Mouse (Mus musculus): ENCODE measurements around the gene Nfia. TPM values are rescaled to one million over a fixed set of nuclear protein-coding genes. Genes with fewer than 3 reads are reported as not detected.

Nfia gene
- total and polyA plus RNA-seq, 3 experiments: 0.96 to 25.1 (median 1.3) TPM

GRCm38 (mm10) chr4:98056396-98057020 lies 284.0 kb downstream of the Nfia start:
- Histone ChIP-seq H3K36me3 (replicated peaks) (peaks cover 15% of the 10 kb centered on the region), H3K27me3 (ENCODE audit: insufficient read depth, low read length) (no peaks in the 10 kb centered on the region), H3K4me1 (ENCODE audit: insufficient read depth, low read depth, low read length) (no peaks in the 10 kb centered on the region), H3K4me3 (ENCODE audit: low read depth, low read length) (no peak overlapping the region), H3K9me3 (replicated peaks) (peaks cover 7% of the 10 kb centered on the region)
- TF ChIP-seq TAL1 (conservative IDR thresholded peaks at IDR 0.05; ENCODE audit: low read depth, low read length) (no peak), GATA1 (IDR thresholded peaks at IDR 0.05; ENCODE audit: borderline replicate concordance, low read length) (no peak), CTCF (IDR thresholded peaks at IDR 0.05; ENCODE audit: low read depth, low read length) (no peak), POLR2AphosphoS5 (IDR thresholded peaks at IDR 0.05; ENCODE audit: insufficient replicate concordance, low read depth, low read length) (no peak), GATA2 (IDR thresholded peaks at IDR 0.05; ENCODE audit: borderline replicate concordance, low read depth, low read length) (no peak)
- ATAC-seq (ENCODE audit: extremely low read depth, insufficient number of reproducible peaks, low FRiP score, poor library complexity, severe bottlenecking) (no peak), DNase-seq (ENCODE audit: low spot score) (no peak)

GRCm38 (mm10) chr4:98057246-98057645 lies 284.7 kb downstream of the Nfia start:
- no peak for ATAC-seq (ENCODE audit: extremely low read depth, insufficient number of reproducible peaks, low FRiP score, poor library complexity, severe bottlenecking)

GRCm38 (mm10) chr4:98057721-98058120 lies 285.2 kb downstream of the Nfia start:
- no peak for TF ChIP-seq GATA2 (IDR thresholded peaks at IDR 0.05; ENCODE audit: borderline replicate concordance, low read depth, low read length)
- TF ChIP-seq CTCF (IDR thresholded peaks at IDR 0.05; ENCODE audit: low read depth, low read length): no peak
- TF ChIP-seq GATA1 (IDR thresholded peaks at IDR 0.05; ENCODE audit: borderline replicate concordance, low read length): no peak
- no peak for TF ChIP-seq TAL1 (conservative IDR thresholded peaks at IDR 0.05; ENCODE audit: low read depth, low read length)
- no peak for TF ChIP-seq POLR2AphosphoS5 (IDR thresholded peaks at IDR 0.05; ENCODE audit: insufficient replicate concordance, low read depth, low read length)
- Histone ChIP-seq H3K4me1 (ENCODE audit: insufficient read depth, low read depth, low read length) (no peaks in the 10 kb centered on the region), H3K4me3 (ENCODE audit: low read depth, low read length) (no peak overlapping the region), H3K27me3 (ENCODE audit: insufficient read depth, low read length) (no peaks in the 10 kb centered on the region), H3K9me3 (replicated peaks) (peaks cover 5% of the 10 kb centered on the region), H3K36me3 (replicated peaks) (peaks cover 12% of the 10 kb centered on the region)
- ATAC-seq (ENCODE audit: extremely low read depth, insufficient number of reproducible peaks, low FRiP score, poor library complexity, severe bottlenecking): no peak
- DNase-seq (ENCODE audit: low spot score): no peak

More at GRCm38 (mm10) chr4:98057246-98057645, 284.7 kb downstream of the Nfia start:
- TF ChIP-seq TAL1 (conservative IDR thresholded peaks at IDR 0.05; ENCODE audit: low read depth, low read length): no peak
- TF ChIP-seq GATA2 (IDR thresholded peaks at IDR 0.05; ENCODE audit: borderline replicate concordance, low read depth, low read length): no peak
- no peak for TF ChIP-seq POLR2AphosphoS5 (IDR thresholded peaks at IDR 0.05; ENCODE audit: insufficient replicate concordance, low read depth, low read length)
- no peak for TF ChIP-seq CTCF (IDR thresholded peaks at IDR 0.05; ENCODE audit: low read depth, low read length)
- no peak for TF ChIP-seq GATA1 (IDR thresholded peaks at IDR 0.05; ENCODE audit: borderline replicate concordance, low read length)
- no peak overlapping the region for H3K4me3 ChIP-seq (ENCODE audit: low read depth, low read length)
- no peaks in the 10 kb centered on the region for H3K27me3 ChIP-seq (ENCODE audit: insufficient read depth, low read length)
- DNase-seq (ENCODE audit: low spot score): no peak
- H3K4me1 ChIP-seq (ENCODE audit: insufficient read depth, low read depth, low read length): no peaks in the 10 kb centered on the region
- H3K36me3 ChIP-seq (replicated peaks): peaks cover 15% of the 10 kb centered on the region
- H3K9me3 ChIP-seq (replicated peaks): peaks cover 7% of the 10 kb centered on the region

GRCm38 (mm10) chr4:98058182-98058581 lies 285.6 kb downstream of the Nfia start:
- no peak for ATAC-seq (ENCODE audit: extremely low read depth, insufficient number of reproducible peaks, low FRiP score, poor library complexity, severe bottlenecking)
- no peak overlapping the region for H3K4me3 ChIP-seq (ENCODE audit: low read depth, low read length)
- no peak for DNase-seq (ENCODE audit: low spot score)
- no peaks in the 10 kb centered on the region for H3K27me3 ChIP-seq (ENCODE audit: insufficient read depth, low read length)
- no peaks in the 10 kb centered on the region for H3K4me1 ChIP-seq (ENCODE audit: insufficient read depth, low read depth, low read length)
- H3K36me3 ChIP-seq (replicated peaks): peaks cover 14% of the 10 kb centered on the region
- no peak for TF ChIP-seq GATA1 (IDR thresholded peaks at IDR 0.05; ENCODE audit: borderline replicate concordance, low read length)
- TF ChIP-seq GATA2 (IDR thresholded peaks at IDR 0.05; ENCODE audit: borderline replicate concordance, low read depth, low read length): no peak
- no peak for TF ChIP-seq CTCF (IDR thresholded peaks at IDR 0.05; ENCODE audit: low read depth, low read length)
- no peak for TF ChIP-seq POLR2AphosphoS5 (IDR thresholded peaks at IDR 0.05; ENCODE audit: insufficient replicate concordance, low read depth, low read length)
- no peak for TF ChIP-seq TAL1 (conservative IDR thresholded peaks at IDR 0.05; ENCODE audit: low read depth, low read length)
- peaks cover 7% of the 10 kb centered on the region for H3K9me3 ChIP-seq (replicated peaks)

- H3K27me3 ChIP-seq (ENCODE audit: insufficient read depth, low read length): no peaks in the 10 kb centered on the region
- no peak for DNase-seq (ENCODE audit: low spot score)
- H3K4me3 ChIP-seq (ENCODE audit: low read depth, low read length): no peak overlapping the region
- H3K4me1 ChIP-seq (ENCODE audit: insufficient read depth, low read depth, low read length): no peaks in the 10 kb centered on the region
- H3K36me3 ChIP-seq (replicated peaks): peaks cover 17% of the 10 kb centered on the region
- peaks cover 11% of the 10 kb centered on the region for H3K9me3 ChIP-seq (replicated peaks)
- TF ChIP-seq TAL1 (conservative IDR thresholded peaks at IDR 0.05; ENCODE audit: low read depth, low read length): no peak
- TF ChIP-seq GATA1 (IDR thresholded peaks at IDR 0.05; ENCODE audit: borderline replicate concordance, low read length): no peak
- no peak for TF ChIP-seq GATA2 (IDR thresholded peaks at IDR 0.05; ENCODE audit: borderline replicate concordance, low read depth, low read length)
- TF ChIP-seq POLR2AphosphoS5 (IDR thresholded peaks at IDR 0.05; ENCODE audit: insufficient replicate concordance, low read depth, low read length): no peak
- TF ChIP-seq CTCF (IDR thresholded peaks at IDR 0.05; ENCODE audit: low read depth, low read length): no peak
- no peak for ATAC-seq (ENCODE audit: extremely low read depth, insufficient number of reproducible peaks, low FRiP score, poor library complexity, severe bottlenecking)
Observed at GRCm38 (mm10) chr4:98060601-98061000, 288.1 kb downstream of the Nfia start.

GRCm38 (mm10) chr4:98061086-98061485 lies 288.6 kb downstream of the Nfia start:
- Histone ChIP-seq H3K9me3 (replicated peaks) (peaks cover 11% of the 10 kb centered on the region), H3K27me3 (ENCODE audit: insufficient read depth, low read length) (no peaks in the 10 kb centered on the region), H3K4me3 (ENCODE audit: low read depth, low read length) (no peak overlapping the region), H3K4me1 (ENCODE audit: insufficient read depth, low read depth, low read length) (no peaks in the 10 kb centered on the region), H3K36me3 (replicated peaks) (peaks cover 17% of the 10 kb centered on the region)
- DNase-seq (ENCODE audit: low spot score) (no peak), ATAC-seq (ENCODE audit: extremely low read depth, insufficient number of reproducible peaks, low FRiP score, poor library complexity, severe bottlenecking) (no peak)
- TF ChIP-seq TAL1 (conservative IDR thresholded peaks at IDR 0.05; ENCODE audit: low read depth, low read length) (no peak), GATA2 (IDR thresholded peaks at IDR 0.05; ENCODE audit: borderline replicate concordance, low read depth, low read length) (no peak), GATA1 (IDR thresholded peaks at IDR 0.05; ENCODE audit: borderline replicate concordance, low read length) (no peak), POLR2AphosphoS5 (IDR thresholded peaks at IDR 0.05; ENCODE audit: insufficient replicate concordance, low read depth, low read length) (no peak), CTCF (IDR thresholded peaks at IDR 0.05; ENCODE audit: low read depth, low read length) (no peak)

Data from G1E (cell line).